ENCODE assay signal across 17 mouse cellular contexts in the genomic region with DNA sequence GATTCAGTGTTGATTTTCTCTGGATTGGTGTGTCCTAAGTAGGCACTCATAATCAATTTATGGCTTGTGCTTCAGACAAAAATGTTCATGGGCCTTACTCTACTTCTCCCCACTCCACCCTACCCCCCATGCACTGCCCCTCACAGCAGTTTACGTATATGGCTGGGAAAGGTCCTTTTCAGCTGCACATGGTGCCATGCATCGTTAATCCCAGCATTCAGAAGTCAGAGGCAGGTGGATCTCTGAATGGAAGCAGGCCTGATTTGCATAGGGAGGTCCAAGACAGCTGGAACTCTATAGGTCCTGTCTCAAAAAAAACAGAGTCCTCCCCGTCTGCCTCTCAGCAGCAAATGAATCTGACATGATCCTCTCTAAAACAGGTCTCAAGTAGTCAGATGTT. TPM values are rescaled to one million over a fixed set of nuclear protein-coding genes. Genes with fewer than 3 reads are reported as not detected.
DNase-seq lines count a peak whose midpoint lies in the region; ATAC-seq lines count a peak whose summit lies in the region.
"Had no signal": no experiment of that assay in that cellular context is flagged by ENCODE, and none has a peak within 500 bp of the region (broad histone marks: within the 10 kb centered on the region; RNA-seq: fewer than 3 reads in every experiment).

No protein-coding gene starts in this region.

- no peaks in the 10 kb centered on the region for H3K4me1 ChIP-seq in hindbrain, embryonic 11.5 days (replicated peaks; ENCODE audit: control insufficient read depth, insufficient read depth, low read length)
- no peaks in the 10 kb centered on the region for H3K4me1 ChIP-seq in hindbrain, embryonic 16.5 days (ENCODE audit: control insufficient read depth, insufficient read depth, low read depth, low read length)
- H3K4me1 ChIP-seq in midbrain, embryonic 11.5 days (ENCODE audit: control insufficient read depth, insufficient read depth, low read length): peaks cover 2% of the 10 kb centered on the region; the same call in 1 of the 2 replicates
- H3K4me1 ChIP-seq in midbrain, embryonic 10.5 days: peaks cover 5% of the 10 kb centered on the region; the same call in 1 of the 2 replicates
- no peaks in the 10 kb centered on the region for H3K4me1 ChIP-seq in neural tube, embryonic 12.5 days
- H3K4me1 ChIP-seq: embryonic facial prominence, embryonic 12.5 days; forebrain, embryonic 15.5 days; hindbrain, embryonic 13.5 days had no signal

- peak; percentile 47; the same call in 1 of the 2 replicates for ATAC-seq in hindbrain, embryonic 11.5 days (ENCODE audit: low FRiP score)
- no peak for ATAC-seq in hindbrain, embryonic 16.5 days
- peak; percentile 48; the same call in 1 of the 2 replicates for ATAC-seq in midbrain, embryonic 11.5 days (ENCODE audit: low FRiP score)
- peak; percentile 61; the same call in 1 of the 2 replicates for ATAC-seq in neural tube, embryonic 12.5 days (ENCODE audit: low FRiP score, low read depth)
- ATAC-seq: forebrain, embryonic 15.5 days had no signal

- H3K9ac ChIP-seq in hindbrain, embryonic 11.5 days (ENCODE audit: low read depth, low read length): no peak overlapping the region
- no peak overlapping the region for H3K9ac ChIP-seq in hindbrain, embryonic 16.5 days (ENCODE audit: low read depth, low read length)
- H3K9ac ChIP-seq in midbrain, embryonic 11.5 days (ENCODE audit: low read length): no peak overlapping the region
- no peak overlapping the region for H3K9ac ChIP-seq in neural tube, embryonic 12.5 days
- H3K9ac ChIP-seq: embryonic facial prominence, embryonic 12.5 days; forebrain, embryonic 15.5 days; heart, embryonic 13.5 days; hindbrain, embryonic 13.5 days had no signal

- no peak overlapping the region for H3K4me3 ChIP-seq in hindbrain, embryonic 11.5 days (ENCODE audit: low read depth, low read length)
- no peak overlapping the region for H3K4me3 ChIP-seq in hindbrain, embryonic 16.5 days (ENCODE audit: low read length)
- H3K4me3 ChIP-seq in midbrain, embryonic 11.5 days (ENCODE audit: low read depth, low read length): no peak overlapping the region
- no peak overlapping the region for H3K4me3 ChIP-seq in midbrain, embryonic 10.5 days
- no peak overlapping the region for H3K4me3 ChIP-seq in neural tube, embryonic 12.5 days
- H3K4me3 ChIP-seq: embryonic facial prominence, embryonic 12.5 days; forebrain, embryonic 15.5 days; heart, embryonic 13.5 days; hindbrain, embryonic 13.5 days had no signal

- no peak for DNase-seq in hindbrain, embryonic 11.5 days (ENCODE audit: low spot score)
- no peak for DNase-seq in midbrain, embryonic 11.5 days (ENCODE audit: low spot score, missing footprints)
- no peak for DNase-seq in midbrain, embryonic 10.5 days (ENCODE audit: low spot score)
- no peak for DNase-seq in neural tube, embryonic 10.5 days (ENCODE audit: extremely low spot score, low spot score)
- DNase-seq: adrenal gland, adult 8-10 months; adrenal gland, postnatal 36 days; cerebellum, adult 8-10 months; cerebellum, postnatal 25 days; gastrocnemius, postnatal 14 days; heart, postnatal 36 days had no signal

- H3K27ac ChIP-seq in hindbrain, embryonic 11.5 days (ENCODE audit: low read depth, low read length): no peak overlapping the region
- no peak overlapping the region for H3K27ac ChIP-seq in hindbrain, embryonic 16.5 days (ENCODE audit: low read depth, low read length)
- no peak overlapping the region for H3K27ac ChIP-seq in midbrain, embryonic 11.5 days (ENCODE audit: low read depth, low read length)
- no peak overlapping the region for H3K27ac ChIP-seq in midbrain, embryonic 10.5 days (replicated peaks)
- H3K27ac ChIP-seq in neural tube, embryonic 12.5 days: no peak overlapping the region
- H3K27ac ChIP-seq: embryonic facial prominence, embryonic 12.5 days; heart, embryonic 13.5 days; hindbrain, embryonic 13.5 days had no signal

- no peaks in the 10 kb centered on the region for H3K27me3 ChIP-seq in hindbrain, embryonic 11.5 days (ENCODE audit: control insufficient read depth, insufficient read depth, low read length)
- H3K27me3 ChIP-seq in hindbrain, embryonic 16.5 days (replicated peaks; ENCODE audit: control insufficient read depth, insufficient read depth, low read length): no peaks in the 10 kb centered on the region
- no peaks in the 10 kb centered on the region for H3K27me3 ChIP-seq in midbrain, embryonic 11.5 days (ENCODE audit: control insufficient read depth, insufficient read depth, low read length)
- no peaks in the 10 kb centered on the region for H3K27me3 ChIP-seq in midbrain, embryonic 10.5 days (ENCODE audit: low read depth, poor library complexity, severe bottlenecking)
- no peaks in the 10 kb centered on the region for H3K27me3 ChIP-seq in neural tube, embryonic 12.5 days (replicated peaks)
- H3K27me3 ChIP-seq: embryonic facial prominence, embryonic 12.5 days; forebrain, embryonic 15.5 days; heart, embryonic 13.5 days; hindbrain, embryonic 13.5 days had no signal

- 36% methylated on average over 3 of the region's 3 CpGs for WGBS in hindbrain, embryonic 11.5 days
- WGBS in hindbrain, embryonic 16.5 days: 24% methylated on average over 3 of the region's 3 CpGs
- 43% methylated on average over 3 of the region's 3 CpGs for WGBS in midbrain, embryonic 11.5 days
- 69% methylated on average over 3 of the region's 3 CpGs for WGBS in midbrain, embryonic 10.5 days
- WGBS in neural tube, embryonic 12.5 days: 30% methylated on average over 3 of the region's 3 CpGs

- peaks cover 3% of the 10 kb centered on the region; the same call in 1 of the 2 replicates for H3K36me3 ChIP-seq in hindbrain, embryonic 11.5 days (ENCODE audit: control insufficient read depth, insufficient read depth, low read length)
- H3K36me3 ChIP-seq in hindbrain, embryonic 16.5 days (ENCODE audit: control insufficient read depth, insufficient read depth, low read length): peaks cover 20% of the 10 kb centered on the region
- peaks cover 23% of the 10 kb centered on the region for H3K36me3 ChIP-seq in midbrain, embryonic 11.5 days (ENCODE audit: control insufficient read depth, insufficient read depth, low read length)
- peaks cover 95% of the 10 kb centered on the region for H3K36me3 ChIP-seq in midbrain, embryonic 10.5 days
- H3K36me3 ChIP-seq in neural tube, embryonic 12.5 days: peaks cover 64% of the 10 kb centered on the region

- no peak overlapping the region for H3K4me2 ChIP-seq in hindbrain, embryonic 11.5 days (replicated peaks; ENCODE audit: low read depth, low read length)
- no peak overlapping the region for H3K4me2 ChIP-seq in hindbrain, embryonic 16.5 days (ENCODE audit: low read length)
- no peak overlapping the region for H3K4me2 ChIP-seq in midbrain, embryonic 11.5 days
- no peak overlapping the region for H3K4me2 ChIP-seq in neural tube, embryonic 12.5 days (replicated peaks)
- H3K4me2 ChIP-seq: embryonic facial prominence, embryonic 12.5 days; forebrain, embryonic 15.5 days; heart, embryonic 13.5 days; hindbrain, embryonic 13.5 days had no signal

- no peaks in the 10 kb centered on the region for H3K9me3 ChIP-seq in hindbrain, embryonic 11.5 days (ENCODE audit: control insufficient read depth, low read length)
- no peaks in the 10 kb centered on the region for H3K9me3 ChIP-seq in hindbrain, embryonic 16.5 days (ENCODE audit: control insufficient read depth, low read length)
- H3K9me3 ChIP-seq in midbrain, embryonic 11.5 days (ENCODE audit: control insufficient read depth, low read length): no peaks in the 10 kb centered on the region
- no peaks in the 10 kb centered on the region for H3K9me3 ChIP-seq in midbrain, embryonic 10.5 days (replicated peaks)
- H3K9me3 ChIP-seq in neural tube, embryonic 12.5 days: no peaks in the 10 kb centered on the region
- H3K9me3 ChIP-seq: embryonic facial prominence, embryonic 12.5 days; forebrain, embryonic 15.5 days; G1E; heart, embryonic 13.5 days; hindbrain, embryonic 13.5 days had no signal

RNA-seq across cellular contexts. Expression of a gene that starts 24.2 kb away (rescaled TPM):
- polyA plus RNA-seq in hindbrain, embryonic 11.5 days (2014; fragmentation: Nextera tagmentation; extraction: Ambion mirVana): 91.6 and 108 TPM in 2 replicates
- 104 and 114 TPM in 2 replicates for polyA plus RNA-seq in hindbrain, embryonic 16.5 days (2015; fragmentation: Nextera tagmentation; extraction: Ambion mirVana)
- polyA plus RNA-seq in midbrain, embryonic 11.5 days (2014; fragmentation: Nextera tagmentation; extraction: Ambion mirVana): 123 and 127 TPM in 2 replicates
- 99.1 and 109 TPM in 2 replicates for polyA plus RNA-seq in midbrain, embryonic 10.5 days (2016; fragmentation: Nextera tagmentation; extraction: Ambion mirVana)
- 95.0 and 98.6 TPM in 2 replicates for polyA plus RNA-seq in neural tube, embryonic 12.5 days (2016; fragmentation: Nextera tagmentation; extraction: Ambion mirVana)
